Mouse (Mus musculus): ENCODE results near the gene Efcab5. TPM values are rescaled to one million over a fixed set of nuclear protein-coding genes. Genes with fewer than 3 reads are reported as not detected.

The Efcab5 gene
- total and polyA plus RNA-seq, 2 experiments from 2014 or later = 0.04 to 0.25 TPM

DNA sequence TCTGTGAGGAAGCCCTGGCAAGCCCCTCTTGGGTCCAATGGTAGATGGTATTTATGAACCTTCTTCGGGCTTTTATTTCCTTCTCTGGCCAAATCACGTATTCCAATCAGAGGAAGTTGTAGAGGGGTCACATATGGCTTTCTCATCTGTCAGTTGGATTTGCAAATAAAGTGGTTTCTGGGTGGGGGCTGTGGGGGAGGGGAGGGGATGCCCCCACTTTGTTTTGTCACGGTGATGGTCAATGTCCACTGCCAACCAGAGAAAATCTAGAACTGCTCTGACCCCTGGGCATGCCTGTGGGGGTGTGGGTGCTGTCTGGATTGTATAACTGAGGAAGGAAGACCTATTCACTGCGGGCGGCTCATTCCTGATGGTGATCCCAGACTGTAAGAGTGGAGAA lies 4.6 kb upstream of the Efcab5 start:
- no peak overlapping the region for H3K27ac ChIP-seq (ENCODE audit: low read depth)
- WGBS = 71% methylated on average over 5 of the region's 5 CpGs
- H3K27me3 ChIP-seq (ENCODE audit: control insufficient read depth, insufficient read depth, low read length) = no peaks in the 10 kb centered on the region
- TF ChIP-seq CTCF (IDR thresholded peaks at IDR 0.05; ENCODE audit: low read depth) = no peak
- no peak for TF ChIP-seq EP300 (IDR thresholded peaks at IDR 0.05; ENCODE audit: low read depth)
- no peaks in the 10 kb centered on the region for H3K9me3 ChIP-seq (replicated peaks; ENCODE audit: control insufficient read depth, low read length)
- DNase-seq (ENCODE audit: low spot score) (no peak), ATAC-seq (ENCODE audit: insufficient read depth, low read depth) (no peak)
- no peak overlapping the region for H3K4me2 ChIP-seq (ENCODE audit: low read depth, low read length)
- H3K36me3 ChIP-seq (replicated peaks; ENCODE audit: control insufficient read depth, insufficient read depth, low read length) = no peaks in the 10 kb centered on the region
- peaks cover 24% of the 10 kb centered on the region for H3K4me1 ChIP-seq (ENCODE audit: control insufficient read depth, insufficient read depth)
- H3K9ac ChIP-seq (replicated peaks; ENCODE audit: low read depth, low read length) = no peak overlapping the region
- H3K4me3 ChIP-seq (ENCODE audit: low read depth, low read length) = no peak overlapping the region

DNA sequence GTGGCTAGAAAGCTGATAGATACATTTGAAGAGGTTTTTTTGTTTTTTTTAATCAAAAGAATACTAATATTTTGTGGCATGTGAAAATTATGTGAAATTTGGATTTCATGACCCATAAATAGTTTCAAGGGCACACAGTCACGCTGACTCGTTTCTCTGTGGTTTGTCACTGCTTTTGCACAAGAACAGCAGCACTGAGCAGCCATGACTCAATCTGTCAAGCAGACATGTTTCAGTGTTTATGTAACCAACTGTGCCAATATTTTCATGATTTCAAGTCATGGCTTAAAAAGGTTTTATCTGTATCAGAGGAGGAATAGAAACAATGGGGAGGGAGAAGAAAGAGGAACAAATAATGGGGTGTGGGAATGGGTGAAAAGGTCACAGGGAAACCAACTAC lies 3.8 kb downstream of the Efcab5 start:
- H3K27me3 ChIP-seq (ENCODE audit: control insufficient read depth, insufficient read depth, low read length) = no peaks in the 10 kb centered on the region

DNA sequence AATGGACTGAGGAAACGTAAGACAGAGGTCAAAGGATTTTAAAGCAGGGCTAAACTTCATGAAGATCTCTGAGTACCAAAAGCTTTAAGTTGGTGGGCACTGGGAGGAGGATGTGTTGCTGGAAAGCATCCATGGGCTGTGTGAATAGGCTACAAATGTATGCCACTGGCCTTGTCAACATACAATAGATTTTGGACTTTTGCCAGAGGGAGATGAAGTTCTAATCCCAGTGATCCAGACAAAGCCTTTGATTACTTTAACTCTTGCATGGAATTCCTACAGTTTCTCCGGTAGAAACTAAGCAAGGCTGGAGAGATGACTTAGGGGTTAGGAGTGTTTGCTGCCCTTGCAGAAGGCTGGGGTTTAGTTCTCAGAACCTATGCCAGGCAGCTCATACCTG lies 6.2 kb downstream of the Efcab5 start:
- Histone ChIP-seq H3K27me3 (ENCODE audit: control insufficient read depth, insufficient read depth, low read length) (no peaks in the 10 kb centered on the region), H3K9me3 (replicated peaks; ENCODE audit: control insufficient read depth, low read length) (no peaks in the 10 kb centered on the region), H3K27ac (ENCODE audit: low read depth) (no peak overlapping the region), H3K9ac (replicated peaks; ENCODE audit: low read depth, low read length) (no peak overlapping the region), H3K36me3 (replicated peaks; ENCODE audit: control insufficient read depth, insufficient read depth, low read length) (no peaks in the 10 kb centered on the region), H3K4me1 (ENCODE audit: control insufficient read depth, insufficient read depth) (no peaks in the 10 kb centered on the region), H3K4me3 (ENCODE audit: low read depth, low read length) (no peak overlapping the region), H3K4me2 (ENCODE audit: low read depth, low read length) (no peak overlapping the region)
- TF ChIP-seq EP300 (IDR thresholded peaks at IDR 0.05; ENCODE audit: low read depth) = no peak
- no peak for TF ChIP-seq CTCF (IDR thresholded peaks at IDR 0.05; ENCODE audit: low read depth)
- WGBS = 56% methylated on average over 2 of the region's 2 CpGs
- DNase-seq (ENCODE audit: low spot score) (no peak), ATAC-seq (ENCODE audit: insufficient read depth, low read depth) (no peak)

More for the DNA sequence above, 3.8 kb downstream of the Efcab5 start:
- ATAC-seq (ENCODE audit: insufficient read depth, low read depth) (no peak), DNase-seq (ENCODE audit: low spot score) (no peak)
- Histone ChIP-seq H3K4me3 (ENCODE audit: low read depth, low read length) (no peak overlapping the region), H3K9me3 (replicated peaks; ENCODE audit: control insufficient read depth, low read length) (no peaks in the 10 kb centered on the region), H3K9ac (replicated peaks; ENCODE audit: low read depth, low read length) (no peak overlapping the region), H3K27ac (ENCODE audit: low read depth) (no peak overlapping the region), H3K36me3 (replicated peaks; ENCODE audit: control insufficient read depth, insufficient read depth, low read length) (no peaks in the 10 kb centered on the region), H3K4me1 (ENCODE audit: control insufficient read depth, insufficient read depth) (no peaks in the 10 kb centered on the region), H3K4me2 (ENCODE audit: low read depth, low read length) (no peak overlapping the region)
- no peak for TF ChIP-seq CTCF (IDR thresholded peaks at IDR 0.05; ENCODE audit: low read depth)
- TF ChIP-seq EP300 (IDR thresholded peaks at IDR 0.05; ENCODE audit: low read depth) = no peak
- 54% methylated on average over 2 of the region's 2 CpGs for WGBS

DNA sequence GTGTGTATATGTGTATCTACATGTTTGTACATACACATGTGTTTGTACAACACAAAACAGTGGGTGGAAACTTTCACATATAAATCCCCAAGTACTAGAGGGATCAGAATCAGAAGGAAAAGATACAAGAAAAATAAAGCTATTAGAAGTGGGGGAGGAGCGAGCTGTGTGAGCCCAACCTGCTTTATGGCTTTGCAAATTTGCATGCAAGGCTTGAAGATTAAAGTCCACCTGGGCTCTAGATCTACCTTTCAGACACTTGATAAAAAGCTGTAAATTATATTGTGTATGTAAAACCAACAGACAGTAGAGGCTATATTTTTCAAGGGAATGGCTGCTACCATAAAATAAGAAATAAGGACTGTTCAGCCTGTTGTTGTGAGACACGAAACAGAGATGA lies 6.7 kb downstream of the Efcab5 start:
- ATAC-seq (ENCODE audit: insufficient read depth, low read depth) = no peak
- H3K9me3 ChIP-seq (replicated peaks; ENCODE audit: control insufficient read depth, low read length) = no peaks in the 10 kb centered on the region
- no peak for DNase-seq (ENCODE audit: low spot score)
- H3K4me3 ChIP-seq (ENCODE audit: low read depth, low read length) = no peak overlapping the region
- no peak overlapping the region for H3K4me2 ChIP-seq (ENCODE audit: low read depth, low read length)
- H3K27ac ChIP-seq (ENCODE audit: low read depth) = no peak overlapping the region
- no peak overlapping the region for H3K9ac ChIP-seq (replicated peaks; ENCODE audit: low read depth, low read length)
- TF ChIP-seq EP300 (IDR thresholded peaks at IDR 0.05; ENCODE audit: low read depth) = no peak
- no peak for TF ChIP-seq CTCF (IDR thresholded peaks at IDR 0.05; ENCODE audit: low read depth)
- WGBS = 88% methylated on average over 2 of the region's 2 CpGs
- no peaks in the 10 kb centered on the region for H3K4me1 ChIP-seq (ENCODE audit: control insufficient read depth, insufficient read depth)
- H3K36me3 ChIP-seq (replicated peaks; ENCODE audit: control insufficient read depth, insufficient read depth, low read length) = no peaks in the 10 kb centered on the region
- no peaks in the 10 kb centered on the region for H3K27me3 ChIP-seq (ENCODE audit: control insufficient read depth, insufficient read depth, low read length)

DNA sequence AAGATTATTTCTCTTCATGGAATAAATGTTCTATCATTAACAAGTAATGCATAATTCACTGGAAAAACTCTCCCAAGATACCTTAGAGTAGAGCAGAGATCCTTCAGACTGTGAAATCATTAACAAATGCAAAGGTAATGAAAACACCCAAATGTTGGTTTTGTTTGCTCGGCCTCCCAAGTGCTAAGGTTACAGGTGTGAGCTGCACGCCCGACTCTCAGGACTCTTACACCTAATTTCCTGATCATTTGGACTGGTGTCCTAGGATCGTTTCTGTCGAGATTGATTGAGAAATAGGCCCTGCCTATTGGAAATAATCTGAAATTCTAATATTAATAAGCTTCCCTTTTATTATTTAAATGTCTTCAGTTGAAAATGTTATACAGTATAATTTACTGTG lies 7.2 kb downstream of the Efcab5 start:
- TF ChIP-seq EP300 (IDR thresholded peaks at IDR 0.05; ENCODE audit: low read depth) (no peak), CTCF (IDR thresholded peaks at IDR 0.05; ENCODE audit: low read depth) (no peak)

DNA sequence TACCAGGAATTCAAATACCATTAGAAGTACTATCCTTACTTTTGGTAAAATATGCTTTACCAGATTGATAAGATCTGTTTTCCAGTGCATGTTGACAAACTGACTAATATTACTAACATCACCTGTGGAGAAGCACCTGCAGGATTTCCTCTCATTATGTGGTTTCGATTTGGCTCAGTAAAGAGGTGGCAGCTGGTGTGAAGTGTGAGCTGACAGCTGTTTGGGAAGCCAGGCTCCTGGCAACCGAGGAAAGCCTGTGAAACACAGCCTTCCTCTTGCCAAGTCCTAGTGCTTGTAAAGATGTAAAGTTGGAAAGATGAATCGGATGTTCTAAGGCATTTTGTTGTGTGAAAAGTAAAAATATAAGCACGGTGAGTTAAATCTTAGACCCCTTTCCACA lies 7.9 kb downstream of the Efcab5 start:
- Histone ChIP-seq H3K4me2 (ENCODE audit: low read depth, low read length) (no peak overlapping the region), H3K4me3 (ENCODE audit: low read depth, low read length) (no peak overlapping the region), H3K9me3 (replicated peaks; ENCODE audit: control insufficient read depth, low read length) (no peaks in the 10 kb centered on the region), H3K36me3 (replicated peaks; ENCODE audit: control insufficient read depth, insufficient read depth, low read length) (no peaks in the 10 kb centered on the region), H3K4me1 (ENCODE audit: control insufficient read depth, insufficient read depth) (no peaks in the 10 kb centered on the region), H3K27ac (ENCODE audit: low read depth) (no peak overlapping the region), H3K27me3 (ENCODE audit: control insufficient read depth, insufficient read depth, low read length) (no peaks in the 10 kb centered on the region), H3K9ac (replicated peaks; ENCODE audit: low read depth, low read length) (no peak overlapping the region)
- DNase-seq (ENCODE audit: low spot score) = peak; percentile 21
- ATAC-seq (ENCODE audit: insufficient read depth, low read depth) = no peak
- TF ChIP-seq EP300 (IDR thresholded peaks at IDR 0.05; ENCODE audit: low read depth) (no peak), CTCF (IDR thresholded peaks at IDR 0.05; ENCODE audit: low read depth) (no peak)
- 23% methylated on average over 4 of the region's 4 CpGs for WGBS

More for the DNA sequence above, 7.2 kb downstream of the Efcab5 start:
- Histone ChIP-seq H3K9me3 (replicated peaks; ENCODE audit: control insufficient read depth, low read length) (no peaks in the 10 kb centered on the region), H3K27ac (ENCODE audit: low read depth) (no peak overlapping the region), H3K36me3 (replicated peaks; ENCODE audit: control insufficient read depth, insufficient read depth, low read length) (no peaks in the 10 kb centered on the region), H3K9ac (replicated peaks; ENCODE audit: low read depth, low read length) (no peak overlapping the region), H3K27me3 (ENCODE audit: control insufficient read depth, insufficient read depth, low read length) (no peaks in the 10 kb centered on the region), H3K4me1 (ENCODE audit: control insufficient read depth, insufficient read depth) (no peaks in the 10 kb centered on the region), H3K4me3 (ENCODE audit: low read depth, low read length) (no peak overlapping the region), H3K4me2 (ENCODE audit: low read depth, low read length) (no peak overlapping the region)
- ATAC-seq (ENCODE audit: insufficient read depth, low read depth) (no peak), DNase-seq (ENCODE audit: low spot score) (no peak)
- 75% methylated on average over 5 of the region's 5 CpGs for WGBS

Data from heart, postnatal 0 days (tissue).